Mouse (Mus musculus) thymus, postnatal 36 days (tissue): Measurements from ENCODE around the gene Fxyd4.

Experiments
- DNase-seq, 2 experiments: peaks; one replicate each; pipeline ENCODE4 v3.0.0; 2022; ENCODE audit warnings: mixed read lengths in 2 of 2

Fxyd4 gene

GRCm38 (mm10) chr6:117916737-117917426 is 20.6 kb downstream of the Fxyd4 start:
- DNase-seq: peak; percentile 90 to 94

GRCm38 (mm10) chr6:117916205-117916736 is 21.2 kb downstream of the Fxyd4 start:
- DNase-seq: no peak

DNA sequence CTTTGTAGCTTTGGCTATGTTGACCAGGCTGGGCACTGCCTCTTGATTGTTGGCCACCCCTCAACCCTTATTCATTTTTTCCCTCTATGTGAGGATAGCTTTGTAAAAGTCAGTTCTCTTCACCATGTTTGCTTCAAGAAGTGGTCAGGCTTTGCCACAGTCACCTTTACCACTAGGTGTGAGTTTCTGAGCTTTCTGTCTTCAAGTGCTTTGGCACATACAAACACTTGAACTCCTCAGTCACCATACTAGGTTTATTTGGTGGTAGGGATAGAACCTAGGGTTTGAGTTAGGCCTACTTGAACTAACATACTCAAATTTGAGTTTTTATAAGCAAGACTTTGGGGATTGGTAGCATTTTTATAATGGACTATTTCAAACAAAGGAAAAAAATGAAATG is 23.0 kb downstream of the Fxyd4 start:
- DNase-seq: no peak

DNA sequence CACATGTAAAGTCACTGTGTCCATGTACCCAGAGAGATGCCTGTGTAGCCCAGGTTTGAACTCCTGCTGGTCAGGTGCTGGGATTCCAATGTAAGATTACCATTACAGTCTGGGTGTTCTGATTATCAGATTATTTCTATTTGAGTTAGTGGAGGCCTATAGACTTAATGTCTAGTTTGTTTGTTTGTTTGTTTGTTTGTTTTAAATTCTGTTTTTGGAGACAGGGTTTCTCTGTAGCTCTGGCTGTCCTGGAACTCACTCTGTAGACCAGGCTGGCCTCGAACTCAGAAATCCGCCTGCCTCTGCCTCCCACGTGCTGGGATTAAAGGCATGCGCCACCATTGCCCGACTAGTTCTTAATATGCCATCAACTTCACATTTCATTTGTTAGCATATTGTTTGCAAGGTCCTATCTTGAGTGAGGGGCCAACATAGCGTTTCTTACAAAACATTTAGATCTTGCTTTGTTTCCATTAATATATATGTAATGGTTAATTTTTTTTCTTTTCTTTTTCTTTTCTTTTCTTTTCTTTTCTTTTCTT is 27.3 kb downstream of the Fxyd4 start:
- DNase-seq: no peak

- DNase-seq: peak in 1 of 2 experiments; percentile 26
These were observed 29.0 kb downstream of the Fxyd4 start for GRCm38 (mm10) chr6:117908424-117908900.

GRCm38 (mm10) chr6:117907979-117908355 is 29.5 kb downstream of the Fxyd4 start:
- DNase-seq: no peak

DNA sequence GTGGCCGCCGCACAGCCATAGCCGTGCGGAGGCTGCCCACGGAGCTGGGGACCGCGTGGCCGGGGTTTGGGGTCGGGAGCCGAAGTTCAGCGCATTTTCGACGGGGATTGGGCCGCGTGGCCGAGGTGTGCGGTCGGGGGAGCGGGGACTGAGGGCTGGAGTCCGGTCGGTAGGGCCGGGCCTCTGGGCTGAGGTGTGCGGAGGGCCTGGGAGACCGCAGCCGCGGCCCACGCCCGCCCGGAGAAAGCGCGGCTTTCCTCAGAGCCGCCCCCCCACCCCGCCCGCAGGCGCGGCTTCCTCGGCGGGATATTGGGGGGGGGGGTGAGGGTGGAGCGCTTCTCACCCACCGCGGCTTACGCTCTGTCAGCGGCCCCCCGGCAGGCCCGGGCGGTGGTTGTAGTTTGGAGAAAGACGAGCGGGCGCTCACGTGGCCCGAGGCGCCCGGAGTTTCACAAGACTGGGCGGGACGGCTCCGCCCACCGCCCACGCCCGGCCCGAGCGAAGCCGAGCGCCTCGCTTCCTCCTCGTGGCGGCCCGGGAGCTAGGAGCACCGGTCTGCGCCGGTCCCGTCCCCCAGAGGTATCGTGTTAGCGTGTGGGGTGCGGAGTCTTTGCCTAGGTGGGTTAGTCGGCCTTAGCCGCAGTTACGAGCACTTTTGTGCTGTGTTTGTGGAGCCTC is 30.1 kb downstream of the Fxyd4 start:
- peak; percentile 88 to 92 for DNase-seq

GRCm38 (mm10) chr6:117906590-117907271 is 30.8 kb downstream of the Fxyd4 start:
- peak; percentile 95 to 98 for DNase-seq

- no peak for DNase-seq
These were observed 31.4 kb downstream of the Fxyd4 start for GRCm38 (mm10) chr6:117906015-117906531.

DNA sequence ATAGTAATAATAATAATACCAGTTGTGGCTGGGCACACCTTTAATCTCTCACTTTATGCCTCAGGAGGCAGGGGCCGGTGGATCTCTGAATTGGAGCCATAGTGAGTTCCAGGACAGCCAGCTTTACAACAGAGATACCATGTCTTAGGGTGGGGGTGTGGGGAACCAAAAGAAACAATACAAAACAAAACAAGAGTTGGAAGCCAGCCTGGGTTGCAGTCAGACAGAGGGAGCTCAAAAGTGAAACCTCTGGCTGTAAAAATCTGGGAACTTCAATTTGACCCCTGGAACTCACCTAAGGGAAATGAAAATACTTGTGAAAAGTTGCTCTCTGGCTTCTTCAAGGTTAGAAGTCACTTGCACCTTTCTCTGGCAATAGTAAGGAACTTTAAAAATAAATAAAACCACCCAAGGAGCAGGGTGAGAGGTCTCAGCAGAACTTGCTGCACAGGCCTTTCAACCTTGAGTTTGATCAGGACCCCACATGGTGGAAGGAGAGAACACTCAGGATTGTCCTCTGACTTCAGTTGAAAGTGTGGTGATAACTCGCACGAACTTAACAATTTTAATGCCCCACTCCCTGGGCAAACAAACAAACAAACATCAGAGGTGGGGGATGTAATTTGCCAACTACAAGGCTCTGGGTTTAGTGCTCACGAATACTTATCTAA is 32.1 kb downstream of the Fxyd4 start:
- no peak for DNase-seq

GRCm38 (mm10) chr6:117903836-117904235 is 33.7 kb downstream of the Fxyd4 start:
- no peak for DNase-seq

- no peak for DNase-seq
These were observed 34.9 kb downstream of the Fxyd4 start for GRCm38 (mm10) chr6:117902556-117902955.

DNA sequence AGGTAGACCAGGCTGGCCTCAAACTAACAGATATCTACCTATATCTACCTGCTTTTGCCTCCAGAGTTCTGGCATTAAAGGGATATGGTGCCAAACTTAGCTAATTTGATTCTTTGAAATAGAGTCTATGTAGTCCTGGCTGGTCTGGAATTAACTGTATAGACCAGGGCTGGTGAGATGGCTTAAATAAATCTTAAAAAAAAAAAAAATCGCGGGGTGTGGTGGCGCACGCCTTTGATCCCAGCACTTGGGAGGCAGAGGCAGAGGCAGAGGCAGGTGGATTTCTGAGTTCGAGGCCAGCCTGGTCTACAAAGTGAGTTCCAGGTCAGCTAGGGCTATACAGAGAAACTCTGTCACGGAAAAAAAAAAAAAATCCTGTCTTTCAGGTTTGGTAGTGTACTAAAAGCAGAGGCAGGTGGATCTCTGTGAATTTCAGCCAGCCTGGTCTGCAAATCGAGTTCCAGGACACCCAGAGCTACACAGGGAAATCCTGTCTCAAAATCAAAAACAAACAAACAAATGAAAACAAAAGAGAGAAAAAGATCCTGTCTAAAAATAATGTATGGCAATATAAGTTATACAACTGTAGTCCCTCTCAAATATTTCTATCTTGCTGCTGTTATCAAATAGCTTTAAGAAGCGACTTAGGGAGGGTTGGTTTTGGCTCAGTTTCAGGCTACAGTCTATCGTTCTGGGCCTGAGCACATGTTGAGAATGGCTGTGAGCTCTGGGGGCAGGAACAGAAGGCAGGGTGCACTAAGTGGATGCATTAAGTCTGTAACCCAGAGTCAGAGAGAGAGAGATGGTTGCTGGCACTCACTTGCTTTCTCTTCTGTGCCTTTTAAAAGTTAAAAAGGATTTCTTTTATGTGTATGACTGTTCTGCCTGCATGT is 35.7 kb downstream of the Fxyd4 start:
- DNase-seq: no peak

GRCm38 (mm10) chr6:117900126-117901080 is 37.1 kb downstream of the Fxyd4 start, which contains the start of gene Hnrnpf:
TSS of gene Hnrnpf (plus strand) at chr6:117900324.
- DNase-seq: peak; percentile 75 to 87

DNA sequence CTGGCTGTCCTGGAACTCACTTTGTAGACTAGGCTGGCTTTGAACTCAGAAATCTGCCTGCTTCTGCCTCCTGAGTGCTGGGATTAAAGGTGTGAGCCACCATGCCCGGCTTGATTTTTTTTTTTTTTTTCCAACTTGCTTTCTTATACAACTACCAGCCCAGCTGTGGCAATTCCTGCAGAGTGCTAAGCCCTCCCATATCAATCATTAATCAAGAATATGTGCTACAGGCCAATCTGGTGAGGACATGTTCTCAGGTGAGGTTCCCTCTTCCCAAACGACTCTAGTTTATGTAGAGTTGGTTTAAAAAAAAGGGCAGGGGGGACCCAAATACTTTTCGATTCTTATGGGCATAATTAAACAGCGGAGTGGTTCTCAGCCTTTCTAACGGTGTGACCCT is 39.7 kb downstream of the Fxyd4 start:
- DNase-seq: no peak

- DNase-seq: no peak
These were observed 44.1 kb downstream of the Fxyd4 start for GRCm38 (mm10) chr6:117893435-117893834.

DNA sequence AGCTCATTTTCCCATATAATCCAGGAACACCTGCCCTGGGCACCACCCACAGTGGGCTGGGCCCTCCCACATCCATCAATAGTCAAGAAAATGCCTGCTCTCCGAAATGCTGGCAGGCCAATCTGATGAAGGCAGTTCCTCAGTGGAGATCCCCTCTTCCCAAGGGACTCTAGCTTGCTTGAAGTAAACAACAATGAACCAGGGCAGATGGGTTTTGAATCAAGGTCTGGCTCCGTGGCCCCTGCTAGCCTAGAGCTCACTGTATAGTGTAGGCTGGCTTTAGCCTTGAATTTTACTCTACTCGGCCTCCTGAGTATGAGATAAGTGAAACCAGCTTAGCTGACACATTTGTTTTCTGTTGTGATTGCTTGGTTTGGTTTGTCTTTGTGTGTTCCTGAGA is 45.1 kb downstream of the Fxyd4 start:
- DNase-seq: no peak

- DNase-seq: peak; percentile 33 to 46
These were observed 45.9 kb downstream of the Fxyd4 start for GRCm38 (mm10) chr6:117891369-117892160.

DNA sequence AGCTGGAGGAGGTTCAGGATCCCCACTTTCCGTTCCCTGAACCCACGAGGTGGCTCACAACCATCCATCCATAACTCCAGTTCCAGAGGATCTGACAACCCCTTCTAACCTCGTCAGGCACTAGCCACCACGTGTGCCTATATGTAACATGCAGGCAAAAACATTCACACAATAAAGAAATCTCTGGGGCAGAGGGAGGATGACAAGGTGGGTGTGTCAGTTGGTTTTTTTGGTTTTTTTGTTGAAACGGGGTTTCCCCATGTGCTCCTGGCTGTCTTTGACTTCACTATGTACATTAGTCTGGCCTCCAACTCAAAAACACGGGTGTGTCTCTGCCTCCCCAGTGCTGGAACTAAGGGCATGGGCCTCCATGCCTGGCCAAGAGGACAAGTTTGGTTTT is 47.2 kb downstream of the Fxyd4 start:
- no peak for DNase-seq
